Mouse (Mus musculus) MEL (cell line): ENCODE results near the gene Lrrc74a. TPM values are rescaled to one million over a fixed set of nuclear protein-coding genes. Genes with fewer than 3 reads are reported as not detected.

Experiments used
- DNase-seq: peaks from one replicate; pipeline ENCODE4 v3.0.0; 2011; ENCODE audit warnings: low read depth, low spot score
- H3K27ac ChIP-seq: 2 replicates; pipeline ENCODE4 v1.5.1; 2012; ENCODE audit warnings: low read depth, mild to moderate bottlenecking, control low read depth, low read length, moderate library complexity; ENCODE audit not compliant: control insufficient read depth
- H3K27me3 ChIP-seq, 2 experiments: fragments of 150-350 bp in 1 of 2; sonication (generic) in 1 of 2; 2 replicates each; pipeline ENCODE4 v1.6.1; 2012; ENCODE audit warnings: low read length in 2 of 2, mild to moderate bottlenecking in 2 of 2, improper control_type of control experiment in 1 of 2, moderate library complexity in 1 of 2; ENCODE audit not compliant: insufficient read depth in 2 of 2, control insufficient read depth in 1 of 2
- H3K36me3 ChIP-seq, 2 experiments: 2 replicates each; pipeline ENCODE4 v1.6.1; 2012 to 2014; ENCODE audit warnings: low read length in 2 of 2, improper control_type of control experiment in 1 of 2, inconsistent platforms in 1 of 2, mild to moderate bottlenecking in 1 of 2; ENCODE audit not compliant: insufficient read depth in 2 of 2, control insufficient read depth in 1 of 2
- H3K4me1 ChIP-seq, 2 experiments: fragments of 150-350 bp in 1 of 2; sonication (generic) in 1 of 2; 2 replicates each; pipeline ENCODE4 v1.6.1; 2012; ENCODE audit warnings: low read length in 2 of 2, improper control_type of control experiment in 1 of 2, mild to moderate bottlenecking in 1 of 2; ENCODE audit not compliant: insufficient read depth in 2 of 2, control insufficient read depth in 1 of 2
- H3K4me3 ChIP-seq, 2 experiments: fragments of 150-350 bp in 1 of 2; sonication (generic) in 1 of 2; 2 replicates each; pipeline ENCODE4 v1.5.1; 2012; ENCODE audit warnings: low read depth in 2 of 2, low read length in 2 of 2, mild to moderate bottlenecking in 2 of 2, moderate library complexity in 2 of 2, control low read depth in 1 of 2, improper control_type of control experiment in 1 of 2; ENCODE audit not compliant: control insufficient read depth in 1 of 2, insufficient read depth in 1 of 2
- H3K79me2 ChIP-seq: 2 replicates; pipeline ENCODE4 v1.6.1; 2012; ENCODE audit warnings: mild to moderate bottlenecking, low read length, moderate library complexity; ENCODE audit not compliant: control insufficient read depth, poor library complexity, insufficient read depth
- H3K9ac ChIP-seq: 2 replicates; pipeline ENCODE4 v1.6.1; 2012; ENCODE audit warnings: low read depth, mild to moderate bottlenecking, control low read depth, low read length, moderate library complexity; ENCODE audit not compliant: control insufficient read depth, poor library complexity, severe bottlenecking
- H3K9me3 ChIP-seq: fragments of 150-350 bp; sonication (generic); replicated peaks from 2 replicates; pipeline ENCODE4 v1.6.1; 2012; ENCODE audit warnings: mild to moderate bottlenecking, low read length, improper control_type of control experiment, moderate library complexity; ENCODE audit not compliant: insufficient read depth
- BHLHE40 ChIP-seq: IDR thresholded peaks from 2 replicates; pipeline ENCODE4 v1.6.1; 2012; ENCODE audit warnings: low read depth, mild to moderate bottlenecking, inconsistent platforms, low read length, improper control_type of control experiment, borderline replicate concordance
- E2F4 ChIP-seq: IDR thresholded peaks from 2 replicates; pipeline ENCODE4 v1.6.1; 2011; ENCODE audit warnings: low read depth, low read length, improper control_type of control experiment, borderline replicate concordance
- EP300 ChIP-seq, 2 experiments: IDR thresholded peaks; 2 replicates each; pipeline ENCODE4 v1.6.1; 2011; ENCODE audit warnings: improper control_type of control experiment in 2 of 2, low read length in 2 of 2, low read depth in 1 of 2, mild to moderate bottlenecking in 1 of 2
- GABPA ChIP-seq: IDR thresholded peaks from 2 replicates; pipeline ENCODE4 v1.6.1; 2012; ENCODE audit warnings: low read depth, mild to moderate bottlenecking, inconsistent platforms, low read length, improper control_type of control experiment, moderate library complexity
- GATA1 ChIP-seq: IDR thresholded peaks from 2 replicates; pipeline ENCODE4 v1.6.1; 2011; ENCODE audit warnings: low read depth, low read length, improper control_type of control experiment
- HCFC1 ChIP-seq: IDR thresholded peaks from 2 replicates; pipeline ENCODE4 v1.6.1; 2012; ENCODE audit warnings: low read depth, mild to moderate bottlenecking, inconsistent platforms, low read length, improper control_type of control experiment, moderate library complexity
- JUND ChIP-seq: IDR thresholded peaks from 2 replicates; pipeline ENCODE4 v1.6.1; 2011; ENCODE audit warnings: low read depth, mild to moderate bottlenecking, improper control_type of control experiment, low read length
- KAT2A ChIP-seq: conservative IDR thresholded peaks from 2 replicates; pipeline ENCODE4 v1.6.1; 2012; ENCODE audit warnings: low read depth, low read length, improper control_type of control experiment, inconsistent platforms
- MAFK ChIP-seq: IDR thresholded peaks from 2 replicates; pipeline ENCODE4 v1.6.1; 2011; ENCODE audit warnings: low read depth, mild to moderate bottlenecking, low read length, improper control_type of control experiment, borderline replicate concordance
- MXI1 ChIP-seq: IDR thresholded peaks from 2 replicates; pipeline ENCODE4 v1.6.1; 2011; ENCODE audit warnings: mild to moderate bottlenecking, low read depth, low read length, improper control_type of control experiment
- MYC ChIP-seq: IDR thresholded peaks from 2 replicates; pipeline ENCODE4 v1.6.1; 2011; ENCODE audit warnings: low read depth, mild to moderate bottlenecking, low read length, improper control_type of control experiment, moderate library complexity
- NELFE ChIP-seq: IDR thresholded peaks from 2 replicates; pipeline ENCODE4 v1.6.1; 2011; ENCODE audit warnings: low read depth, low read length, improper control_type of control experiment
- POLR2AphosphoS5 ChIP-seq: IDR thresholded peaks from 2 replicates; pipeline ENCODE4 v1.6.1; 2012; ENCODE audit warnings: low read depth, borderline replicate concordance, mild to moderate bottlenecking, inconsistent platforms, low read length, moderate library complexity, mixed read lengths
- RAD21 ChIP-seq: IDR thresholded peaks from 2 replicates; pipeline ENCODE4 v1.6.1; 2011; ENCODE audit warnings: mild to moderate bottlenecking, low read depth, low read length, improper control_type of control experiment
- RCOR1 ChIP-seq: IDR thresholded peaks from 2 replicates; pipeline ENCODE4 v1.6.1; 2012; ENCODE audit warnings: low read depth, mild to moderate bottlenecking, inconsistent platforms, low read length, improper control_type of control experiment
- SIN3A ChIP-seq: IDR thresholded peaks from 2 replicates; pipeline ENCODE4 v1.6.1; 2012; ENCODE audit warnings: low read length, improper control_type of control experiment, inconsistent platforms
- TAL1 ChIP-seq: IDR thresholded peaks from 2 replicates; pipeline ENCODE4 v1.6.1; 2012; ENCODE audit warnings: mild to moderate bottlenecking, inconsistent platforms, low read length, moderate library complexity, mixed read lengths
- TCF12 ChIP-seq: IDR thresholded peaks from 2 replicates; pipeline ENCODE4 v1.6.1; 2014; ENCODE audit warnings: low read depth, mild to moderate bottlenecking, inconsistent platforms, low read length, improper control_type of control experiment, moderate library complexity
- UBTF ChIP-seq: IDR thresholded peaks from 2 replicates; pipeline ENCODE4 v1.6.1; 2012; ENCODE audit warnings: low read depth, mild to moderate bottlenecking, inconsistent platforms, low read length, improper control_type of control experiment, moderate library complexity, borderline replicate concordance; ENCODE audit not compliant: insufficient read depth
- USF2 ChIP-seq, 2 experiments: IDR thresholded peaks; 2 replicates each; pipeline ENCODE4 v1.6.1; 2011 to 2012; ENCODE audit warnings: improper control_type of control experiment in 2 of 2, low read length in 2 of 2, borderline replicate concordance in 1 of 2, inconsistent platforms in 1 of 2, low read depth in 1 of 2, mild to moderate bottlenecking in 1 of 2; ENCODE audit not compliant: insufficient read depth in 1 of 2
- ZC3H11A ChIP-seq: IDR thresholded peaks from 2 replicates; pipeline ENCODE4 v1.6.1; 2012; ENCODE audit warnings: low read depth, mild to moderate bottlenecking, inconsistent platforms, low read length, improper control_type of control experiment
- ZMIZ1 ChIP-seq: IDR thresholded peaks from 2 replicates; pipeline ENCODE4 v1.6.1; 2012; ENCODE audit warnings: low read depth, mild to moderate bottlenecking, inconsistent platforms, low read length, improper control_type of control experiment, moderate library complexity
- polyA plus RNA-seq, 2 experiments: library from polyadenylated mRNA; stranded (reverse) in 1 of 2; unstranded in 1 of 2; fragments of >175 nt in 1 of 2; fragments of >200 nt in 1 of 2; gene quantifications; 2 replicates each; pipeline versions ENCODE4 v1.2.1 to v1.2.4; 2012; ENCODE audit warnings: low replicate concordance in 2 of 2, low read depth in 1 of 2; ENCODE audit not compliant: insufficient read length in 2 of 2, insufficient read depth in 1 of 2, missing spikeins in 1 of 2
- total RNA-seq: library from RNA; depleted of rRNA; stranded (reverse); fragments of 300-350 nt; gene quantifications from 2 replicates; pipeline ENCODE4 v1.2.3, GENCODE M21; 2012

Lrrc74a gene
- total and polyA plus RNA-seq, 3 experiments, result not detected

GRCm38 (mm10) chr12:86686551-86687330 lies 47.4 kb upstream of the Lrrc74a start:
- Histone ChIP-seq H3K27ac (no peak overlapping the region), H3K79me2 (no peaks in the 10 kb centered on the region), H3K4me1 (0 out of 4 replicates have a peak, but pooled peaks cover 0 to 8% of the 10 kb centered on the region in 2 experiments), H3K27me3 (no peaks in the 10 kb centered on the region), H3K9ac (no peak overlapping the region), H3K9me3 (no peaks in the 10 kb centered on the region), H3K36me3 (no peaks in the 10 kb centered on the region), H3K4me3 (no peak overlapping the region)
- peak; percentile 13 for DNase-seq
- no peak for TF ChIP-seq TCF12
- TF ChIP-seq MXI1, result no peak
- no peak for TF ChIP-seq GATA1
- TF ChIP-seq MAFK, result no peak
- no peak for TF ChIP-seq USF2 (IDR thresholded peaks at IDR 0.05; ENCODE audit: borderline replicate concordance in 1 of 2, insufficient read depth in 1 of 2, low read depth in 1 of 2, low read length in 2 of 2)
- TF ChIP-seq NELFE, result no peak
- no peak for TF ChIP-seq RAD21
- TF ChIP-seq SIN3A, result no peak
- no peak for TF ChIP-seq MYC
- TF ChIP-seq EP300 (IDR thresholded peaks at IDR 0.05; ENCODE audit: low read depth in 1 of 2, low read length in 2 of 2), result no peak
- TF ChIP-seq TAL1, result no peak
- TF ChIP-seq HCFC1, result no peak
- TF ChIP-seq ZMIZ1, result no peak
- TF ChIP-seq JUND, result no peak
- no peak for TF ChIP-seq ZC3H11A

GRCm38 (mm10) chr12:86687445-86687955 lies 46.7 kb upstream of the Lrrc74a start:
- Histone ChIP-seq H3K9ac (no peak overlapping the region), H3K27ac (no peak overlapping the region), H3K9me3 (no peaks in the 10 kb centered on the region), H3K4me3 (no peak overlapping the region), H3K4me1 (0 out of 4 replicates have a peak, but pooled peaks cover 0 to 8% of the 10 kb centered on the region in 2 experiments), H3K79me2 (no peaks in the 10 kb centered on the region), H3K36me3 (no peaks in the 10 kb centered on the region), H3K27me3 (no peaks in the 10 kb centered on the region)
- DNase-seq, result no peak
- TF ChIP-seq HCFC1 (no peak), MXI1 (no peak), MYC (no peak), E2F4 (no peak), USF2 (IDR thresholded peaks at IDR 0.05; ENCODE audit: borderline replicate concordance in 1 of 2, insufficient read depth in 1 of 2, low read depth in 1 of 2, low read length in 2 of 2) (no peak), GABPA (no peak), KAT2A (no peak), UBTF (no peak), RCOR1 (no peak), POLR2AphosphoS5 (no peak), TCF12 (no peak), BHLHE40 (no peak)
